Mouse (Mus musculus) lung, embryonic 16.5 days (tissue): Measurements from ENCODE around the gene Aldh1l1. TPM values are rescaled to one million over a fixed set of nuclear protein-coding genes. Genes with fewer than 3 reads are reported as not detected.

Source experiments
- ATAC-seq: fragments of 200-750 bp; cut with Nextera tagmentation; 2 replicates; pipeline ENCODE4 v1.8.0; 2017; ENCODE audit warnings: low read depth, mild to moderate bottlenecking, moderate library complexity
- H3K27ac ChIP-seq: fragments of 300-500 bp; sonication (generic); 2 replicates; pipeline ENCODE4 v1.5.1; 2014; ENCODE audit warnings: mild to moderate bottlenecking, control low read depth, low read length
- H3K27me3 ChIP-seq: fragments of 300-500 bp; sonication (generic); 2 replicates; pipeline ENCODE4 v1.6.1; 2014; ENCODE audit warnings: low read depth, low read length, mixed read lengths; ENCODE audit not compliant: control insufficient read depth, insufficient read depth
- H3K36me3 ChIP-seq: fragments of 300-500 bp; sonication (generic); 2 replicates; pipeline ENCODE4 v1.6.1; 2014; ENCODE audit warnings: low read length; ENCODE audit not compliant: control insufficient read depth, insufficient read depth
- H3K4me1 ChIP-seq: fragments of 300-500 bp; sonication (generic); replicated peaks from 2 replicates; pipeline ENCODE4 v1.6.1; 2014; ENCODE audit warnings: low read length, mixed read lengths; ENCODE audit not compliant: control insufficient read depth, insufficient read depth
- H3K4me2 ChIP-seq: fragments of 300-500 bp; sonication (generic); 2 replicates; pipeline ENCODE4 v1.6.1; 2014; ENCODE audit warnings: low read depth, low read length, control low read depth
- H3K4me3 ChIP-seq: fragments of 300-500 bp; sonication (generic); 2 replicates; pipeline ENCODE4 v1.5.1; 2014; ENCODE audit warnings: mild to moderate bottlenecking, low read length, control low read depth
- H3K9ac ChIP-seq: fragments of 300-500 bp; sonication (generic); 2 replicates; pipeline ENCODE4 v1.6.1; 2014; ENCODE audit warnings: low read length, control low read depth
- H3K9me3 ChIP-seq: fragments of 300-500 bp; sonication (generic); 2 replicates; pipeline ENCODE4 v1.6.1; 2016; ENCODE audit warnings: low read length; ENCODE audit not compliant: control insufficient read depth
- WGBS: fragments of 180-500 bp; shearing (Covaris S2); extraction: QIAGEN DNeasy Blood & Tissue Kit; methylation state at CpG from one replicate; pipeline ENCODE4 v1.1.7; 2014; 5-methylcytosine and 5-hydroxymethylcytosine counted together
- polyA plus RNA-seq: library from polyadenylated mRNA; unstranded; fragments of >200 nt; fragmentation: Nextera tagmentation; extraction: Ambion mirVana; gene quantifications from 2 replicates; pipeline ENCODE4 v1.2.1, GENCODE M21; 2015

Aldh1l1 gene
- polyA plus RNA-seq, 1 experiment from 2014 or later = 2.4 TPM

GRCm38 (mm10) chr6:90610248-90610647 is 124.0 kb downstream of the Aldh1l1 start:
- ATAC-seq = no peak
- no peak overlapping the region for H3K4me2 ChIP-seq
- no peaks in the 10 kb centered on the region for H3K36me3 ChIP-seq
- no peaks in the 10 kb centered on the region for H3K9me3 ChIP-seq
- H3K4me3 ChIP-seq = no peak overlapping the region
- no peak overlapping the region for H3K9ac ChIP-seq
- H3K27ac ChIP-seq = no peak overlapping the region
- 0 out of 2 replicates have a peak, but pooled peaks cover 3% of the 10 kb centered on the region for H3K4me1 ChIP-seq
- 85% methylated on average over 5 of the region's 5 CpGs for WGBS
- no peaks in the 10 kb centered on the region for H3K27me3 ChIP-seq

GRCm38 (mm10) chr6:90613277-90613676 is 127.0 kb downstream of the Aldh1l1 start:
- no peak for ATAC-seq
- no peak overlapping the region for H3K9ac ChIP-seq
- no peak overlapping the region for H3K27ac ChIP-seq
- no peaks in the 10 kb centered on the region for H3K4me1 ChIP-seq
- no peaks in the 10 kb centered on the region for H3K9me3 ChIP-seq
- H3K4me2 ChIP-seq = no peak overlapping the region
- no peaks in the 10 kb centered on the region for H3K36me3 ChIP-seq
- H3K4me3 ChIP-seq = no peak overlapping the region
- 81% methylated on average over 8 of the region's 8 CpGs for WGBS
- no peaks in the 10 kb centered on the region for H3K27me3 ChIP-seq

DNA sequence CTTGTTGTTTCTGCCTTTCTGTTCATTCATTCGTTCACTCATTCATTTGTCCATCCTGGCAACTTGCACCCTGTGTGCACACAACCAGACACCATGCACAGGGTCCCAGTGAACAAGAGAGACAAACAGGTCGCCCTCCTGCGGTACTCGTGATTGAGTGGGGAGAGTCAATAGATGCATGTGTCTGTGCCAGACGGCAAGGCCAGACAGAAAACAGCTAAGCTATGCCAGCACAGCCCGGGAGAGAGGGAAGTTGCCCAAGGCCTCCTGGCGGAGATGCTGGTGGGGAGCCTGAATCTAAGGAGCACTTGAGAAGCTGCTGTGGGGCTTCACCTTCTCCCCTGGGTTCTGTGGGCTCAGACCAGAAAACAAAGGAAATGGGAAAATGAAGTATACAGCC is 129.1 kb downstream of the Aldh1l1 start:
- Histone ChIP-seq H3K27me3 (no peaks in the 10 kb centered on the region), H3K9me3 (no peaks in the 10 kb centered on the region), H3K4me3 (no peak overlapping the region), H3K4me2 (no peak overlapping the region), H3K9ac (no peak overlapping the region), H3K4me1 (peaks cover 11% of the 10 kb centered on the region), H3K27ac (no peak overlapping the region), H3K36me3 (no peaks in the 10 kb centered on the region)
- no peak for ATAC-seq
- 65% methylated on average over 7 of the region's 7 CpGs for WGBS

GRCm38 (mm10) chr6:90615991-90616390 is 129.8 kb downstream of the Aldh1l1 start:
- 79% methylated on average over 6 of the region's 6 CpGs for WGBS
- H3K27ac ChIP-seq = no peak overlapping the region

GRCm38 (mm10) chr6:90616481-90616880 is 130.3 kb downstream of the Aldh1l1 start:
- Histone ChIP-seq H3K27ac (no peak overlapping the region), H3K9me3 (no peaks in the 10 kb centered on the region), H3K9ac (no peak overlapping the region), H3K36me3 (no peaks in the 10 kb centered on the region), H3K27me3 (no peaks in the 10 kb centered on the region), H3K4me3 (no peak overlapping the region), H3K4me1 (peaks cover 15% of the 10 kb centered on the region), H3K4me2 (no peak overlapping the region)
- 78% methylated on average over 6 of the region's 6 CpGs for WGBS
- no peak for ATAC-seq

More at GRCm38 (mm10) chr6:90615991-90616390, 129.8 kb downstream of the Aldh1l1 start:
- H3K4me2 ChIP-seq = no peak overlapping the region
- no peaks in the 10 kb centered on the region for H3K9me3 ChIP-seq
- no peak for ATAC-seq
- no peak overlapping the region for H3K4me3 ChIP-seq
- peaks cover 11% of the 10 kb centered on the region for H3K4me1 ChIP-seq
- no peaks in the 10 kb centered on the region for H3K27me3 ChIP-seq
- H3K36me3 ChIP-seq = no peaks in the 10 kb centered on the region
- no peak overlapping the region for H3K9ac ChIP-seq

DNA sequence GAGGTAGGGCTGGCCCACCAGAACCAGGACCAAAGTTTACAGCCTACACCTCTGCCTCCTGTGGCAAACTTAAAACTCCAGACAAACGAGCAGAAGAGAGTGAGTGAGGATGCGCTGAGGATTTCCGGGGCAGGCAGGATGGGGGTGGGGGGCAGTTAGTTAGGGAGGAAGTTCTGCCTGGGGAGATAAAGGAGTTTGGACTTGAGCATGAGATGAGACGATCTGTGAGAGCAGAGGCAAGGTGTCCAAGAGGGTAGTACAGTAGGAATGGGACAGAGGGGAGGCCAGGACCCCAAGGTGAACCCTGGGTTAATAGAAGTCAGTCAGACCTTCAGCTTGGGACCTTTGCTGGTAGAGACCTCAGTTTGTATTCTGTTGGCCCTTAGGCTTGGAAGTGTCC is 132.0 kb downstream of the Aldh1l1 start:
- Histone ChIP-seq H3K27me3 (no peaks in the 10 kb centered on the region), H3K4me3 (no peak overlapping the region), H3K4me2 (no peak overlapping the region), H3K9ac (no peak overlapping the region), H3K36me3 (no peaks in the 10 kb centered on the region), H3K27ac (no peak overlapping the region), H3K4me1 (peaks cover 27% of the 10 kb centered on the region), H3K9me3 (no peaks in the 10 kb centered on the region)
- 42% methylated on average over 4 of the region's 4 CpGs for WGBS
- no peak for ATAC-seq

GRCm38 (mm10) chr6:90618821-90619636 is 132.8 kb downstream of the Aldh1l1 start:
- no peak overlapping the region for H3K27ac ChIP-seq
- peak overlapping the region; percentile 39 for H3K9ac ChIP-seq
- 53% methylated on average over 19 of the region's 19 CpGs for WGBS
- H3K36me3 ChIP-seq = no peaks in the 10 kb centered on the region
- peaks cover 29% of the 10 kb centered on the region for H3K4me1 ChIP-seq
- no peaks in the 10 kb centered on the region for H3K9me3 ChIP-seq
- peak; percentile 44 for ATAC-seq
- no peak overlapping the region for H3K4me3 ChIP-seq
- H3K4me2 ChIP-seq = no peak overlapping the region
- H3K27me3 ChIP-seq = no peaks in the 10 kb centered on the region

DNA sequence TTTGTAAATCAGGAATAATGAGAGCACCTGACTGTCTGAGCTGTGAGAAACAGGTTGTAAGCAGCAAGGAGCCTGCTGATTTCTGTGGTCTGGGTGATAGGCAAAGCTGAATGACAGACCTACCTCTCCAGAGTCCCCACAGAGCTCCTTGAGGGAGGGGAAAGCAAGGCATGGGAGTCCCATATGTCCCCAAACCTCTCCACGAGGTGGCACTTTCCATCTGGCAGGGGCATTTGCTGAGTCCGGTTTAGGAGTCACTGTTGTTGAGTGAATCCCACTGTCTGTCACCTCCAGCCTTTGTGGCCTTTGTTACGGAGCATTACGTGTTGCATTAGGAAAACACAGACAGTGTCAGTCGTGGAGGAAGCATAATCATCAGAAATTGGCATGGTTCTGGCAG is 133.7 kb downstream of the Aldh1l1 start:
- no peaks in the 10 kb centered on the region for H3K36me3 ChIP-seq
- no peaks in the 10 kb centered on the region for H3K27me3 ChIP-seq
- no peak overlapping the region for H3K27ac ChIP-seq
- no peak for ATAC-seq
- no peak overlapping the region for H3K4me2 ChIP-seq
- no peak overlapping the region for H3K4me3 ChIP-seq
- H3K4me1 ChIP-seq = peaks cover 33% of the 10 kb centered on the region
- WGBS = 78% methylated on average over 5 of the region's 5 CpGs
- no peak overlapping the region for H3K9ac ChIP-seq
- H3K9me3 ChIP-seq = no peaks in the 10 kb centered on the region

DNA sequence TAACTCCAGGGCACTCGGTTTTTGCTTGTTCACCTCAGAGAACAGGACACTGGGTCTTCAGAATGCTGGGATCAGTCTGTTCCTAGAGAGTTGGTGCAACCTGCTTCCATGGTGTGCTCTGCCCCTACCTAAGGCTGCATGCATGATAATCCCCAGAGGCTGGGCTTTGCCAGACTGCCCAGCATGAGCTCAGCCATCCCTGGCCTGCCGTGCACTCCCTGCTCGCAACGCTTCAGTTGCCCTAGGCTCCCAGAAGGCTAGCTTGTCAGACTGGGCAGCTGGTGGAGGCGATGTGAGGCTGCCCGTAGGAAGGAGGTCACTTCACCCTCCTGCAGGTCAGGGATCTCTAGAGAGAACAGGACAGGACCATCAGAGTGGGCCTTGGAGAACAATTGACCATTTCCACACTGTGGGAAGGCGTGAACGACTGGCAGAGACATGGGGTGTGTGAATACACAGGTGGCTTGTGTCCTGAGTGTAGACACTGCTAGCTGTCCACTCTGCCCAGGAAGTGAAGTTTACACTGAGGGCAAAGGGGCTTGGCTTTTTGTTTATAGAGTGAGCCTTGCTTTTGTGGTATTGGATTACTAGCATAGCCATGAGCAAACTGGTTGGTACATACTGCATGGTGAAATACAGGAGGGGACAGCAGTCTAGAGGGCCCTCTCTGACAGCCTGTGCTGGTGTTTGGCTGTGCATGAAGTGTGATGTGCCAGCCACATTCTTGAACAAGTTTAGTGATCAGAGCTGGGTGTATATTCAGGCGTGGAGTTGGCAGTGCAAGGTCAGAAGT is 134.8 kb downstream of the Aldh1l1 start:
- H3K4me1 ChIP-seq = peaks cover 33% of the 10 kb centered on the region
- no peak overlapping the region for H3K4me2 ChIP-seq
- H3K9me3 ChIP-seq = no peaks in the 10 kb centered on the region
- no peak overlapping the region for H3K9ac ChIP-seq
- no peak overlapping the region for H3K4me3 ChIP-seq
- no peaks in the 10 kb centered on the region for H3K36me3 ChIP-seq
- H3K27me3 ChIP-seq = no peaks in the 10 kb centered on the region
- no peak; the same call in 1 of the 2 replicates for ATAC-seq
- 49% methylated on average over 9 of the region's 9 CpGs for WGBS
- H3K27ac ChIP-seq = no peak overlapping the region
